Mouse (Mus musculus): ENCODE data around the gene Prmt1.
A peak's percentile ranks its signal among the peaks of the same experiment; 100 is the strongest.
"Not testable (repeated sequence)": the region's sequence is repeated elsewhere in the genome, so short reads cannot be mapped to it uniquely, and the experiment has no call there.

The Prmt1 gene

GRCm38 (mm10) chr7:44986192-44986878, at the start of gene Prmt1:
TSS of gene Prmt1 (minus strand) at chr7:44986568.
- DNase-seq (ENCODE audit: low spot score) = peak; percentile 98

DNA sequence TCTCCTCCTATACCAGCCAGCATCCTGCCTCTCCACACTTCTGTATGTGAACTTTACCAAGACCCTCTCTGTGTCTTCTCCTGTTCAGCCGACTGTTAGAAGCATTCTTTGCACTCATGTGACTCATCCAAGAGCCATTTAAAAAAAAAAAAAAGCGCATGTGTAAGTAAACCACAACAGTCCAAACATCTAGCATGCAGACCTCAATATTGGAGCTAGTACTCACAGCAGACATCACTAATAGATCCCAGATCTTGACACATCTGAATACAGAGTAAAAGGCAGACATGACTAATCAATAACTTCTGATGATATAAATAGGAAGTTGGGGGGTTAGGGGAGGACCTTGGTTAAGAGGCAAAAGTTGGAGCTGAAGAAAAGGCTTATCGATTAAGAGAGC, 49.3 kb upstream of the Prmt1 start:
- DNase-seq (ENCODE audit: low spot score) = no peak

DNA sequence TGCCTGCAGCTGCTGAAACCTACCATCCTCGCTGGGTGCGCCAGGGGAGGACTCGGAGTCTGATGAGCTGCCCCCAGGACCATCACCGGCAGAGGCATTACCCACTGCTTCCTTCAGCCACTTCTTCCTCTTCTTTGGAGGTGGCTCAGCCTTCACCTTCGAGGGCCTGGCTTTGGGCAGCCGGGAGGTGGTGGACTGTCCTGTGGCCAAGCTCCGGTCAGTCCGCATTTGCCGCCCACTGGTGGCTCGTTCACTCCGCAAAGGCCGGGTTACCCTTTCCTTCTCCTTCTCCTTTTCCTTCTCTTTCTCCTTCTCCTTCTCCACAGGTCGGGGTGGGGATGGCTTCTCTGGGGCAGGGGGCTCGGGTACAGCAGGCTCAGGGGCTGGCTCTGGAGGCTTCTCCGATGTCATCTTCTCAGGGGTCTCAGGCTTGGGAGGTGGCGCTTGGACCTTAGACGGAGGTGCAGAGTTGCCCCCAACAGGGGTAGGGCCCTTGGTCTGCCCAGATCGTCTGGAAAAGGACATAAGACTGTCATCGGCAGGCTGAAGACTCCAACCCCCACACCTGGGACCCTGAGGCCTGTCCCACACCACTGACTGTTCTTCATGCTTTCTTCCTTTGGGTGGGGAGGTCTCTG, 47.5 kb upstream of the Prmt1 start:
- DNase-seq (ENCODE audit: low spot score) = no peak

- DNase-seq (ENCODE audit: low spot score) = no peak
Observed at GRCm38 (mm10) chr7:45030857-45031256, 44.5 kb upstream of the Prmt1 start.

DNA sequence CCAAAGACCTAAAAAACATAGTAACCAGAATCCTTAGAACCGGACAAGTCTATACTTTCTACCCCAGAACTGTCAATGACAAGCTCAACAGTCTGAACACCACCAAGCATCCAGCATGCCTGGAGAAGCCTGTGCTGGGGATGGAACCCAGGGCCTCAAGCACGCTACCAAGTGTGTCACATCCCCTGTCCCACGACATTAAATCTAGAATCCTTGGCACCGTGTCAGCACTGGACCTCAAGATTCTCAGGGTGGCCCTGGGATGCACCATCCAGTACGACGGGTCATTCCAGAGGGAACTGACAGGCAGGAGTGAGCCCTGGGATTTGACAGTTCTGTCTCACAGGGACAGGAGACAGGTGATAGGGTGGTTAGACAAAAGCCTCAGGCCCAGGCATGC, 43.6 kb upstream of the Prmt1 start:
- no peak for DNase-seq (ENCODE audit: low spot score)

DNA sequence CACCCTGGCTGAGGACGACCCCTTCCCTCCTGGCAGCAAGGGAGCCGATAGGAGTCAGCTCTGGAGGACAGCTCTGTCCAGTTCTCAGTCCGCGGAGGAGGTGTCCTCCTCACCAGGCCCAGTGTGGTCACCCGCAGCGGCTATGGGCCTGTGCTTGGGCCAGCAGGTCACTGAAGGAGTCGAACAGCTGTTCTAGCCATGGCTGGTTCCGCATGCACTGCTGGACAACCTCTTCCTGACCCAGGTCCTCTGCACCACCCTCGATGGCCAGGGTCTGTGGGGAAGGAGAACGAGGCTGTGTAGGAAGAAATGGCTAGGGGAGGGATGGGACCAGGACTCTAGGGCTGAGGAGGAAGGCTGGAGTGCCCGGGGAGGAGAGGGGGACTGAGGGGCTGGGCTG, 42.0 kb upstream of the Prmt1 start:
- DNase-seq (ENCODE audit: low spot score) = no peak

DNA sequence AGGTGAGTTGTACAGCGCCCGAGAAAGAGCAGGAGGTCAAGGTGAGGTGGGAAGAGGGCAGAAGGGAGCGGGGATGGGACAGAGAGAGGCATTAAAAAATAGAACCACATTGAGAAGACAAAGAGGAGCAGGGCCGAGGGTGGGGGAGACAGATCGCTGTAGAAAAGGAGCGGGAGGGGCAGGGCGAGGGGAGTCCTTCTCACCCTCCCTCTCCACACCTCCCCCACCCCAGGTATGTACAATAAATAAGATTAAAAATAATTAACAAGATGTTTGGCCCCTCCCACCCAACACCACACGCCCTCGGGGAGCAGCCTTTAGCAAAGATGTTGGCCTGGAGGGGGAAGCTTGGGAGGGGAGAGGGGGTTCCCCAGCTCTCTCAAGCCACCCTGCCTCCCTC, 41.4 kb upstream of the Prmt1 start:
- DNase-seq (ENCODE audit: low spot score) = no peak

DNA sequence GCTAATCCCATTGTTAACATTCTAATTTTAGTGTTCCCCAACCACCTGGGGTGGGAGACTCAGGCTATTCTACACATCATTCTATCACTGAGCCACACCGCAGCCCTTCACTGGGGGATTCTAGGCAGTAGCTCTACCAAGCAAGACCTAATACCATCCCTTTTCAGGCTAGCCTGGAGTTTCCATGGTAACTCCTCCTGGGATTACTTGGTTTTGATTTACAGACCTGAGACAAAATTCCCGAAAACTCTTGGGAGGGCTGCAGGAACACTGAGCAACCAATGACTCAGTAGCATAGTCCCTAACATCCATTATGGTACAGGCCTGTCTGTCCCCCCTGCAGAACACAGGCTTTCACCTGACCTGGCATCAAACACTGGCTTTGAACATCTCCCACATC, 39.9 kb upstream of the Prmt1 start:
- no peak for DNase-seq (ENCODE audit: low spot score)

GRCm38 (mm10) chr7:45025601-45026220, 39.3 kb upstream of the Prmt1 start:
- no peak for DNase-seq (ENCODE audit: low spot score)

DNA sequence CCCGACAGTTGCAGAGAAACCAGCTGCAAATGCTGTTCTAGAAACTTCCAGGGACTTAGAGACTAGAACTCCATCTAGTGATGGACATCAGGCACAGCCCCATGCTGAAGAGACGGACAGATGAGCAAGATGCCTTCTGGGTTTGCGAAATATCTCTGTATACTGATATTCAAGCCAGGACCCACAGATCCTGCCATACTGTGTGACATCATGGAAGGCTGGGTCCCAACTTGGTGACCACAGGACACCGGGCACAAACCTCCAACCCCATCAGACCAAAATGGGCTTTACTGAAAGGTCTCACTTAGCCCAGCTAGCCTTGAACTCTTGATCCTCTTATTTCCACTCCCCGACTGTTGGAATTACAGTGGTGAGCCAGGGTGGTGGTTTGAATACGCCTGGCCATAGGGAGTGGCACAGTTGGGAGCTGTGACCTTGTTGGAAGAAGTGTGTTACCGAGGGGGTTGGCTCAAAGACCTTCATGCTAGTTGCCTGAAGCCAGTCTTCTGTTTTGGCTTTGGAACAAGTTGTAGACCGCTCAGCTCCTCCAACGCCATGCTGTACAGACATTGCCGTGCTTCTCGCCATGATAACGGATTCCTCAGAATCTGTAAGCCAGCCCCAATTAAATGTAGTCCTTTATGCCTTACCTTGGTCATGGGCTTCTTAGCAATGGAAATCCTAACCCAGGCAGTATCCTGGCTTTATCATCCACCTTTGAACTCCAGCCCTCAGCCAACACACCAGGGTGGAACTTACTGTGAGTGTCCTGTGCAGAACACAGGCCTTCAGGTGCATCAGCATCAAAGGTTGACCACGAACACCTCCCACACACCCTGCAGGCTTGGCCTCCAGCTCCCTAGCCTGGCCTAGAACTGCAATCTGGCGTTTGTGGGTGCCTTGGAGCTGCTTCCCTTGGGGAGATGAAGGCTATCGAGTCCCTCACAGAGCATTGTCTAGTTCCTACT, 38.2 kb upstream of the Prmt1 start:
- no peak for DNase-seq (ENCODE audit: low spot score)

GRCm38 (mm10) chr7:45023711-45024110, 37.3 kb upstream of the Prmt1 start:
- not testable (repeated sequence) for DNase-seq (ENCODE audit: low spot score)

DNA sequence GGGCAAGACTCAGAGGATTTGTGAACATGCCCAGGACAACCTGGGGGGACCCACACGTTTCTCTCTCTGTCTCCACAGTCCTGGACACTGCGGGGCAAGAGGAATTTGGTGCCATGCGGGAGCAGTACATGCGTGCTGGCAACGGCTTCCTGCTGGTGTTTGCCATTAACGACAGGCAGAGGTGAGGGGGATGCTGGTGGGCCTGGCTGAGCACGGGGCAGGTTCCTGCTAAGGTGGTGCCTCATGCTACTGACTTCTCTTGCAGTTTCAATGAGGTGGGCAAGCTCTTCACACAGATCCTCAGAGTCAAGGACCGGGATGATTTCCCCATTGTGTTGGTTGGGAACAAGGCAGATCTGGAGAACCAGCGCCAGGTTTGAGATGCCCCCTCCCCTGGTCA, 33.9 kb upstream of the Prmt1 start:
- DNase-seq (ENCODE audit: low spot score) = no peak

- DNase-seq (ENCODE audit: low spot score) = no peak
Observed at GRCm38 (mm10) chr7:45019031-45019571, 32.7 kb upstream of the Prmt1 start.

- DNase-seq (ENCODE audit: low spot score) = peak; percentile 91
Observed at GRCm38 (mm10) chr7:45017242-45018061, 31.1 kb upstream of the Prmt1 start, which contains the start of gene Rras. TSS of gene Rras (plus strand) at chr7:45017961.

DNA sequence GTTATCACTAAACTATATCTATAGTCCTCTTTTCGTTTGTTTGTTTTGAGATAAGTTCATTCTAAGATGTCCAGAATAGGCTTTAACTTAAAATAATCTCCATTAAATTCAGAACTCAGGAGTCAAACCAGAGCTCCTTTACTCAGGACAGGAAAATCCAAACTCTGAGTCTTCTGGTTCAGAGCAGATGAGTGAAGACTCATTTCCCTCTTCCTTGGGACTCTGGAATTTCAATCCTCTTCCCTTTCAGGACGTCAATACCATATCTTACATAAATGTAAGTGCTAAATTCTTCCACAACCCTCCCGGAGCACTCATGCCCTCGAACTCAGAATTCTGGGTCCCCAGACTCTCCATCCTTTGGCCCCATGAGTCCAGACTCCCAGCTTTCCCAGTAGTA, 30.4 kb upstream of the Prmt1 start:
- DNase-seq (ENCODE audit: low spot score) = no peak

GRCm38 (mm10) chr7:45015957-45016612, 29.7 kb upstream of the Prmt1 start, which contains the start of gene Scaf1:
TSS of gene Scaf1 (minus strand) at chr7:45016363.
- DNase-seq (ENCODE audit: low spot score) = peak; percentile 100

- DNase-seq (ENCODE audit: low spot score) = no peak
Observed at GRCm38 (mm10) chr7:45015344-45015956, 29.1 kb upstream of the Prmt1 start.

DNA sequence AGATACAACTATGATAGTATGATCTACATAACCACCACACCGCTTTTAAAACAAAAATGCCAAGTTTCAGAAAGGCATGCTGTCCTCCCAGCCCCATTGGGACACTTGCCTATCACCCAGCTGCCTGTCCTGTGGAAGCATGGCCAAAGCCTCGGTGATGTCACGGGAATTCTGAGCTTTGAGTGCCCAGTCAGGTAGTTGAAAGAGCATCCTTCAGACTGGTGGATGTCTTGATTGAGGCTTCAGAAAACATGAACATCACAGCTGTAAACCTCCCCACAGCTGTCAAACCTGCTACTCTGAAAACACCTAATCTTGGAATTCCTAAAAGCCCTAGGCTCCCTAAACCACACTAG, 27.7 kb upstream of the Prmt1 start:
- DNase-seq (ENCODE audit: low spot score) = no peak

- no peak for DNase-seq (ENCODE audit: low spot score)
Observed at GRCm38 (mm10) chr7:45013366-45014095, 27.2 kb upstream of the Prmt1 start.
